Mouse (Mus musculus): Measurements from ENCODE around the gene Apol7b. TPM values are rescaled to one million over a fixed set of nuclear protein-coding genes. Genes with fewer than 3 reads are reported as not detected.

The Apol7b gene
- 0.07 TPM in 1 of 2 replicates, not detected in the other for polyA plus RNA-seq (2012; ENCODE audit: low replicate concordance)

DNA sequence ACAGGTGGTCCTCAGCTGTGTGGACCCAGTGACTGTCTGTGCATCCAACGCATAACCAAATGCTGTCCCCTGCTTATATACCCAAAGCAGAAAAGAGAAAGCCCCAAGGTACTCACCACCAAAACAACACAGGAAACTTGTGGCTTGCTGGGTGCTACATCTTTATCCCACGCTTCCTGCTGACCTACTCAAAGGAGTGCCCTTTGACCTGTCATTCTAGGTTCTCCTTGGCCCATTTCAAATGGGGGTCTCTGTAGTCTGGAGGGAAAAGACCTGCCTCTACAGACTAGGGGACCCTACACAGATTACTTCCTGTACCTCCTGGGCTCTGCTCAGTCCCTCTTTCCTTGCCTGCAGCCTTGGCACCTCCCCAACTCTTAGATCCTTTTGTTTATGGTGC is at the start of gene Apol7b:
Apol7b (minus strand) TSS at position 101 of the 400 bp plus-strand sequence.

DNA sequence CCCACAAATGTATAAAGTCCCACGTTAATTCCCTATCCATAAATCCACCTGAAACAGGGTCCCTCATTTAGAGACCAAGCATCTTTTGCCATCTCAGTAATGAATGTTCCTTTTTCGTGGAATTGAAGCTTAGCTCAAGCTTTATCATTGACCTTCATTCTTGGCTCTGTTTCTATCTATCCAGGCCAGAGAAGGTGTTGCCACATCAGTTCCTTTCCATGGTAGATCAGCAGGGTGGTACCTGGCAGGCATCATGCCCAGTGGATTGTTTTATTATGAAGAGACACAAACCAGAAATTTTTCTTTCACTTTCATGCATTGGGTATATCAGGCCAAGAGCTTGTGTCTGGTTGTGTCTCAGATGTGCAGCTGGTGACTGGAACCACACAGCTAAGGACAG is 29.4 kb upstream of the Apol7b start, which contains the start of gene Apol10a:
Apol10a (plus strand) TSS at position 355 of the 400 bp plus-strand sequence.

DNA sequence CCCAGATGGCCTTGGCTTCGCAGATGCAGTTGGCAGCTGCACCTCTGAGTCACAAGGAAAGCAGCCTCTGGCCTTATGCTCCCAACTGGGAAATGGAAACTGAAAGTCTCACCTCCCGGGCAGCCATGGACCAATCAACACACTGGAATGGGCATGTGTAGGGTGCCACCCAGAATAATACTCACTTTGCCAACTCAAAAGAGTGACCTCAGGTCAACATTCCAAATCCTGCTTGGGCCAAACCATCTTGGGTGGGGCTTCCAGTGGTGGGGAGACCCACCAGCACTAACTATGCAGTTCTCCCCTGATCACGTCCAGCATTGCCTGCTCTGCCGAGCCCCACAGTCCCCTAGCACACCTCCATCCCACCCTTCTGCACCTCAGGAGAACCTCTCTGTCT is 36.3 kb downstream of the Apol7b start, which contains the start of gene Apol9a:
Apol9a (minus strand) TSS at position 101 of the 400 bp plus-strand sequence.

DNA sequence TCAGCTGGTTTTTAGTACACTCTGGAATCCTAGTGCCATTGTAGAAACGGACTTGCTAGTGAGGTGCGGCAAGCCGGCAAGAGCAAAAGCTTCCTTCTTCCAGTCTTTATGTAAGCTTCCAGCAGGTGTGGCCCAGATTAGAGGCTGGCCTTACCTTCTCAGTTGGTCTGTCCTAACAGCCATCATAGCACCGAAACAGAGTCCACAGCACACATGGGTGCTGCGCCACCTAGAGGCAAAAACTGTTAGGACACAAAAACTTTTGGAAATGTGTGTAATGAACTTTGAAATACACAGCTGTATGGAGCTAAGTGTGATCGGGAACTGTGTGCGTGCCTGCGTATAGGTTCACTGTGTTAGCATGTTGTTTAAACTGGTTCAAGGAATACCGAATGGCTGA is 48.3 kb downstream of the Apol7b start, which contains the start of gene Apol7a:
Apol7a (minus strand) TSS at position 84 of the 400 bp plus-strand sequence.

Other genes with a start within 250 kb of the Apol7b start
- gene Rbfox2, start 140.5 kb downstream of the Apol7b start, polyA plus RNA-seq (2012; ENCODE audit: low replicate concordance) = 0.30 and 0.63 TPM in 2 replicates
- gene Apol7a, start 48.4 kb downstream of the Apol7b start, polyA plus RNA-seq (2012; ENCODE audit: low replicate concordance) = not detected in 2 replicates
- 0.37 TPM in 1 of 2 replicates, not detected in the other for gene Apol9a, start 36.4 kb downstream of the Apol7b start, polyA plus RNA-seq (2012; ENCODE audit: low replicate concordance)
- gene Apol10a, start 29.6 kb upstream of the Apol7b start, polyA plus RNA-seq (2012; ENCODE audit: low replicate concordance) = 0.04 TPM in 1 of 2 replicates, not detected in the other
- not detected in 2 replicates for gene Apol11a, start 60.8 kb upstream of the Apol7b start, polyA plus RNA-seq (2012; ENCODE audit: low replicate concordance)
- gene Apol7c, start 85.8 kb upstream of the Apol7b start, polyA plus RNA-seq (2012; ENCODE audit: low replicate concordance) = 0.07 TPM in 1 of 2 replicates, not detected in the other
- not detected in 2 replicates for gene 1700025B11Rik, start 114.4 kb upstream of the Apol7b start, polyA plus RNA-seq (2012; ENCODE audit: low replicate concordance)
- 0.05 TPM in 1 of 2 replicates, not detected in the other for gene Apol10b, start 148.6 kb upstream of the Apol7b start, polyA plus RNA-seq (2012; ENCODE audit: low replicate concordance)
- not detected in 2 replicates for gene Gm36245, start 151.8 kb upstream of the Apol7b start, polyA plus RNA-seq (2012; ENCODE audit: low replicate concordance)
- gene Apol11b, start 195.8 kb upstream of the Apol7b start, polyA plus RNA-seq (2012; ENCODE audit: low replicate concordance) = 1.6 TPM in 1 of 2 replicates, not detected in the other